Mouse (Mus musculus): ENCODE measurements at regions not wholly inside any gene's neighbourhood (a gene's known extent, or its start where the extent isn't known, plus 50 kb on each side); places are given as distances from the start of the nearest gene placed in this dataset.

- TF ChIP-seq NRF1 (IDR thresholded peaks at IDR 0.05; ENCODE audit: insufficient read depth, low read depth, low read length, poor library complexity, severe bottlenecking) (no peak), MAX (IDR thresholded peaks at IDR 0.05; ENCODE audit: low read length) (no peak), MAZ (IDR thresholded peaks at IDR 0.05; ENCODE audit: low read depth, low read length) (no peak), POLR2AphosphoS5 (IDR thresholded peaks at IDR 0.05; ENCODE audit: borderline replicate concordance, low read depth, low read length) (no peak), CHD1 (IDR thresholded peaks at IDR 0.05; ENCODE audit: low read depth, low read length) (no peak), EP300 (IDR thresholded peaks at IDR 0.05; ENCODE audit: low read depth in 1 of 2, low read length in 2 of 2) (no peak), GABPA (IDR thresholded peaks at IDR 0.05; ENCODE audit: low read depth, low read length) (no peak), CTCF (IDR thresholded peaks at IDR 0.05 in 2 of 3, conservative IDR thresholded peaks at IDR 0.05 in 1 of 3; ENCODE audit: control insufficient read depth in 1 of 3, insufficient read depth in 1 of 3, low read depth in 2 of 3, low read length in 3 of 3, poor library complexity in 1 of 3, severe bottlenecking in 1 of 3) (no peak), ZMIZ1 (IDR thresholded peaks at IDR 0.05; ENCODE audit: low read depth, low read length) (no peak), KAT2A (conservative IDR thresholded peaks at IDR 0.05; ENCODE audit: low read depth, low read length) (no peak), E2F4 (IDR thresholded peaks at IDR 0.05; ENCODE audit: borderline replicate concordance, low read depth, low read length) (no peak), SIN3A (IDR thresholded peaks at IDR 0.05; ENCODE audit: low read length) (no peak), ZNF384 (IDR thresholded peaks at IDR 0.05; ENCODE audit: low read depth, low read length) (no peak)
These were observed 81.0 kb downstream of the 1700001O22Rik start for GRCm38 (mm10) chr2:30722263-30723050.
